Mouse (Mus musculus) lung, postnatal 4 days (tissue): ENCODE results near the gene Brd4.
"Not testable (repeated sequence)": the region's sequence is repeated elsewhere in the genome, so short reads cannot be mapped to it uniquely, and the experiment has no call there.

Source experiments
- DNase-seq, 2 experiments: peaks; one replicate each; pipeline ENCODE4 v3.0.0; 2021

The Brd4 gene

GRCm38 (mm10) chr17:32215587-32215986, 68.9 kb downstream of the Brd4 start:
- not testable (repeated sequence) for DNase-seq

GRCm38 (mm10) chr17:32211554-32211953, 73.0 kb downstream of the Brd4 start:
- DNase-seq = not testable (repeated sequence)

GRCm38 (mm10) chr17:32209752-32210151, 74.8 kb downstream of the Brd4 start:
- DNase-seq = peak; percentile 60 to 70

DNA sequence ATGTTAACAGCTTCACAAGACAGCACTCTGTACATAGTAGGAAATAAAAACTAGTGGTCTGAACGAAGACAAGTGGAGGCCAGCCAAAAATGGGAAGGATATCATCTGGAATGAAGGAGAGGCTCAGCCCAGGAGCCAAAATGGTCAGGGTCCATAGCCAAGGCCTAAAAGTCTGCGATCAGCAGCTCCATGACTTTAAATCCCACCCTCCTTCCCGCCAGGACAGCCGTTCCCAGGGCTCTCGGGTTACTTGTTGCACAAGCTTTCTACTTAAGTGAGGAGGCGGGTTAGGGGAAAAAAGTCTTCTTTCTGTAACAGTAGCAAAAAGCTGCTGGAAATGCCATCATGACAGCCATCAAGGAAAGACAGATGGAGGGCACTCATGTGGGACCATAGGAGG, 75.4 kb downstream of the Brd4 start:
- peak; percentile 54 to 76 for DNase-seq

GRCm38 (mm10) chr17:32207586-32208245, 76.8 kb downstream of the Brd4 start:
- DNase-seq = peak; percentile 52 to 73

GRCm38 (mm10) chr17:32205345-32205744, 79.2 kb downstream of the Brd4 start:
- DNase-seq = no peak

DNA sequence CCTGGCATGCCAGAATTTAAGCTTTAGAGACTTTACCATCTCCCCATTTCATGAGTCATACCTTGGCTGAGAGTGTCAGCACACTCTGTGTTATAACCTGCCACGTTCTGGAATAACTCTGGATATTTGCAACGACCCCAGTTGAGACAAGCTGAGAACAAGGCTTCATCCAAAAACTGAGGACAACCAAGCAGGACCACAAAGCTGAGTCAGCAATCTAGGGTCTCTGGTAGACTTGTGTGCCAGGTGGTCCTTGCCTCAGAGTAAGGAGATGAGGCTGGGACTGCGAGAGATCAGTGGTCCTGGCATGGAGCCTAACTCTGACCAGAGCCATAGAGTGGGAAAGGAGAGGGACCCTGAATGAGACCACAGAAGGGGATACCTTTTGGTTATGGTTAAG, 81.5 kb downstream of the Brd4 start:
- no peak for DNase-seq

DNA sequence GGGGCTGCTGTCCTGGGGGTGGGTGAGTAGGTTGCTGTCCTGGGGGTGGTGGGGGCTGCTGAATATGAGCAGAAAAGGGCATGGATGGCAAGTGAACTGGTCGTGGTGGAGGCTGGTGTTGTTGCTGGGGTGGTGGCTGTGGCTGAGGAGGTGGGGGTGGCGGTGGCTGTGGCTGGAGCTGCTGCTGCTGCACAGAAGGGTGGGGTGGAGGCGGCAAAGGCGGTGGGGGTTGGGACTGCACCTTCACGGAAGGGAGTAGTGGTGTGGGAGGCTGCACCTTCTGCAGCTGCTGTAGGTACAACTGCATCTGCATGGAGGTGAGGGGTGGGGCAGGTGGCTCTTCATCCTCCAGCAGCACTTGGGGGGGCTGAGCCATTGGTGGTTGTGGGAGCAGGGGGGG, 83.4 kb downstream of the Brd4 start:
- DNase-seq = no peak

- no peak for DNase-seq
Measured at GRCm38 (mm10) chr17:32199796-32200195, 84.7 kb downstream of the Brd4 start.

DNA sequence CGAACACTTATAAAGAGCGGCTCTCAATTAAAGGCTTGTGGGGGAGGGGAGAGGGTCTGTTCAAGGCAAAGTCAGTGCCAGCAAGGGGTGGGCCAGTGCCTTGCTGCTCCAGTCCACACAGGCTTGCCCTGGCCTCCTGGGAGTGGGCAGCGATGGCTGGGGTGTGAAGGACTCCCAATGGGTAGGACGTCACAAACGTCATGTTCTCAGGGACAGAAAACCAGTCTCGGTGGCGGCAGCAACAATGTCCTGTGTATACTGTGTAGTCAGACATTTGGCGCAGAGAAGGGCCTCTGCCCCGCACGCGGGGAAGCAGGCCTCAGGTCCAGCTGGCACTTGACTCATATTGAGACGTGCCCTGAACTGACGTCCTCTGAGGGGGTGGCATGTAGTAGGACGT, 87.4 kb downstream of the Brd4 start:
- DNase-seq = no peak

- DNase-seq = no peak
Measured at GRCm38 (mm10) chr17:32195725-32196124, 88.8 kb downstream of the Brd4 start.

- no peak for DNase-seq
Measured at GRCm38 (mm10) chr17:32193010-32193409, 91.5 kb downstream of the Brd4 start.

- no peak for DNase-seq
Measured at GRCm38 (mm10) chr17:32189850-32190249, 94.7 kb downstream of the Brd4 start.

- peak; percentile 41 to 50 for DNase-seq
Measured at GRCm38 (mm10) chr17:32188863-32189636, 95.5 kb downstream of the Brd4 start, which contains the start of gene Ephx3. Gene Ephx3, minus strand, starts transcription at chr17:32189549.

GRCm38 (mm10) chr17:32183017-32183416, 101.5 kb downstream of the Brd4 start:
- no peak for DNase-seq

DNA sequence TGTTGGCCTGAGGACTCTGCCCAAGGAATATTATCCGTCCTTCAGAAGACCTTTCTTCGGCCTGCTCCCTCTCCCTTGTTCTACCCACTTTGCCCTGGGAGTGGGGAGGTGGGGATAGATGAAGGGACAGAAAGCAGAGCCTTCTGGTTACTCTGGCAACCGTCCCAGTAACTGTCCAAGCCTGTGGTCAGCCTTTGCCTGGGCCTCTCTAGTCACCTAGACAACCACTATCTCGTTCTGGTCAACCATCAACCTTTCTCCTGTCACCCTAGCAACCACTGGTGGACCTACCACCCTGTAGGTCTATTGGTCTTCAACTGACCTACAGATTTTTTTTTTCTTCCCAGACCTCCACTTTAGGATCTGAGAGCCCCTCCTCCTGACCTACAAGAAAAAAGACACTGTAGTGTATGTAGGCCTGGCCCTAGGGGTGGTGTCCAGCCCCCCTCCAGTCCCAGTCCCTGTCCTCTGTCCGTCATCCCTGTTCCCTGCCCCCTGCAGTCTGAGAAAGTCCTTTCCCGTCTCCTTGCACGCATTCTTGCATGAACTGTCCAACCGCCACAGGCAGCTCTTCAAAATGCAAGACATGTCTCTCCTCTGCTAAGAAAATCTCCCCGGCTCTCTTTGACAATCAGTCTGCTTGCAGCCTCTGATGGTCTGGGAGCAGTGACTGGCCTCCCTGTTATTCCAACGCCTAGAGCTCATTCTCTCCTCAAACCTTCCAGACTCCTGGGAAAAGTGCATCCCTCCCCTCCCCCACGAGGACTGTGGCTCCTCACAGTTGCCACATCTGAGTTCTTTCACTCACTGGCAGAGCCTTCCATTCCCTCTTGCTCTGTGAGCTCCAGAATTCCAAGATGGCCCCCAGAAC, 104.7 kb downstream of the Brd4 start:
- DNase-seq = no peak

GRCm38 (mm10) chr17:32176919-32177318, 107.6 kb downstream of the Brd4 start:
- DNase-seq = no peak

- peak; percentile 60 to 84 for DNase-seq
Measured at GRCm38 (mm10) chr17:32173166-32173565, 111.4 kb downstream of the Brd4 start.

DNA sequence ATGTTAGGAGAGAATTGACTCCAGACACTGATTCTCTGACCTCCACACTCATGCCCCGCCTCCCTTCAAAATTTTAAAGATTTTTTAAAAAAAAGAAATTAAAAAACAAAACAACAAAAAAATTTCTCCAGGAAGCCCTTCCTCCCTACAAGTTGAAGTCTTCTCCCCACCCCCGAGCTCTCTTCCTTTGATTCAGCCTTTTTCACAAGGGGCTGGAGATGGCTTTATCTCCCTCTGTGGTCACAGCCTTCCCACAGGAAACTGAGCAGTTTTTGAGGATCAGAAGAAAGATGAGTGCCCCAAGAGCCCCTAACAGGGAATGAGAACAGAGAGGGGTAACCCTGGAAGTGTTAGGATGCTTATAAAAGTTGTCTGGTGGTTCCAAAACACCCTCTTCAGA, 112.0 kb downstream of the Brd4 start:
- no peak for DNase-seq

- DNase-seq = no peak
Measured at GRCm38 (mm10) chr17:32169518-32170225, 114.8 kb downstream of the Brd4 start.

DNA sequence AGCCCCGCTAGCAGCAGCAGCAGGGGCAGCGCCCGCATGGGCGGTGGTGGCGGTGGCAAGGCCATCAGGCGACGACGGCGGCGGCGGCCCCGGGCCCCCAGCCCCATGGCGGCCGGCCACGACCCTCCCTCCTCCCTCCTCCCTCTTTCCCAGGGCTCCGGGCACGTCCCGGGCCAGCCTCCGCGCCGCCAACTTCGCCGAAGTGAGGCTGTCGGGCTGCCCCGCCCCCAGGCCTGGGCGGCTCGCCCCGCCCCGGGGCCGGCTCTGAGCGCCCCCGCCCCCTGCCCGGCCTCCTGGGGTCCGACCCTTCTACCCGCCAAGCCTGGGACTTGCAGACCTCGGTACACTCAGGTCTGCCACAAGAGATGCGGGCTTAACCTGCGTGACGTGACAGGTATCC, 117.8 kb downstream of the Brd4 start, which contains the start of gene Notch3:
Notch3 (minus strand) TSS at position 166 of the 400 bp plus-strand sequence.
- peak; percentile 72 to 85 for DNase-seq

DNA sequence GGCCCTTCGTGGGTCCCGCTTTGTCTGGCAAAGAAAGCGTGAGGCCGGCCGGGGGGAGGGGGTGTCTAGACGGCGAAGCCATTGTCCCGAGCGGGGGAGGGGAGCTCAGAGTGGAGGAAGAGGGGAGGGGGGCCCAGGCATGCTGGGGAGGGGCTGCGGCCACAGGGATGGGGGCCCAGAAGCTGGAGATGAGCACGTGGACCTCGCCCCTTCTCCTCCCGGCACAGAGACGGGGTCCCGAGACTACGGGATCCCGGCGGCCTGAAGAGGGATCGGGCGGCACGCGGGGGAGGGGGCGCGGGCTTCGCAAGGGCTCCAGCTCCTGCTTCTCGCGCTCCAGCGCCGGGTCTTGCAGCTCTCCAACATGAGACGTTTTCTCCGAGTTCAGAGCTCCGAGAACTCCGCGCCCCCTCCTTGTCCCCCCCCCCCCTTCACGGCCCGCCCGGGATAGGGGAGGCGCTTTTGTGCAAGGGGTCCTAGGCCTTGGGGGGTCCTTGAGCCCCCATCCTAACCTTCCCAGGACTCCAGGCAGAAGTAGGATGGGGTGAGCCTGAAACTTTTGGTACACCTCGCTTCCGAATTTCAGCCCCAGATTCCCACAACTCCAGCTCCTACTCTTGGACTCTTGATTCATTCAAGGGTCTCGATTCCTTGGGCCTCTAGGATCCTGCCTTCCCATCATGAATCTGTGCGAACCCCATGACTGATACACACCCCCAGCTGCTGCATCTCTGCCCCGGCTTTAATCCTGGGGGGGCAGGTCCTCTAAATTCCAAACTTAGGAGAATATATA, 118.5 kb downstream of the Brd4 start:
- DNase-seq = peak; percentile 74 to 78
